Mouse (Mus musculus) kidney, postnatal 0 days (tissue): ENCODE results near the gene Jchain. TPM values are rescaled to one million over a fixed set of nuclear protein-coding genes. Genes with fewer than 3 reads are reported as not detected.

Experiments used
- ATAC-seq: fragments of 200-750 bp; cut with Nextera tagmentation; replicated peaks from 2 replicates; pipeline ENCODE4 v1.8.0; 2017; ENCODE audit warnings: low read depth, moderate number of reproducible peaks, moderate TSS enrichment, moderate library complexity; ENCODE audit not compliant: low FRiP score
- DNase-seq: peaks from one replicate; pipeline ENCODE4 v3.0.0-alpha.2; 2016; ENCODE audit warnings: low spot score
- H3K27ac ChIP-seq: fragments of 300-500 bp; sonication (generic); 2 replicates; pipeline ENCODE4 v1.5.1; 2014; ENCODE audit warnings: mild to moderate bottlenecking
- H3K27me3 ChIP-seq: fragments of 300-500 bp; sonication (generic); 2 replicates; pipeline ENCODE4 v1.6.1; 2014; ENCODE audit warnings: low read length, mixed read lengths; ENCODE audit not compliant: insufficient read depth
- H3K36me3 ChIP-seq: fragments of 300-500 bp; sonication (generic); 2 replicates; pipeline ENCODE4 v1.6.1; 2014; ENCODE audit warnings: low read length, mixed read lengths; ENCODE audit not compliant: insufficient read depth
- H3K4me1 ChIP-seq: fragments of 300-500 bp; sonication (generic); replicated peaks from 2 replicates; pipeline ENCODE4 v1.6.1; 2014; ENCODE audit warnings: antibody characterized with exemption, low read length, mixed read lengths; ENCODE audit not compliant: insufficient read depth
- H3K4me2 ChIP-seq: fragments of 300-500 bp; sonication (generic); 2 replicates; pipeline ENCODE4 v1.6.1; 2014; ENCODE audit warnings: mild to moderate bottlenecking, low read length, moderate library complexity, mixed read lengths
- H3K4me3 ChIP-seq: fragments of 300-500 bp; sonication (generic); replicated peaks from 2 replicates; pipeline ENCODE4 v1.5.1; 2014; ENCODE audit warnings: low read depth, low read length
- H3K9ac ChIP-seq: fragments of 300-500 bp; sonication (generic); 2 replicates; pipeline ENCODE4 v1.6.1; 2014; ENCODE audit warnings: low read depth, low read length
- H3K9me3 ChIP-seq: fragments of 300-500 bp; sonication (generic); replicated peaks from 2 replicates; pipeline ENCODE4 v1.6.1; 2016; ENCODE audit warnings: low read length, inconsistent platforms, mixed read lengths
- CTCF ChIP-seq: IDR thresholded peaks from 2 replicates; pipeline ENCODE4 v1.5.1; 2016; ENCODE audit warnings: antibody characterized with exemption, low read depth, mild to moderate bottlenecking, moderate library complexity
- WGBS: fragments of 180-500 bp; shearing (Covaris S2); extraction: QIAGEN DNeasy Blood & Tissue Kit; methylation state at CpG from one replicate; pipeline ENCODE4 v1.1.7; 2014; 5-methylcytosine and 5-hydroxymethylcytosine counted together
- polyA plus RNA-seq: library from polyadenylated mRNA; unstranded; fragments of >200 nt; fragmentation: Nextera tagmentation; extraction: Ambion mirVana; gene quantifications from 2 replicates; pipeline ENCODE4 v1.2.1, GENCODE M21; 2015

Jchain gene
- polyA plus RNA-seq, 1 experiment from 2014 or later: 0.13 TPM

DNA sequence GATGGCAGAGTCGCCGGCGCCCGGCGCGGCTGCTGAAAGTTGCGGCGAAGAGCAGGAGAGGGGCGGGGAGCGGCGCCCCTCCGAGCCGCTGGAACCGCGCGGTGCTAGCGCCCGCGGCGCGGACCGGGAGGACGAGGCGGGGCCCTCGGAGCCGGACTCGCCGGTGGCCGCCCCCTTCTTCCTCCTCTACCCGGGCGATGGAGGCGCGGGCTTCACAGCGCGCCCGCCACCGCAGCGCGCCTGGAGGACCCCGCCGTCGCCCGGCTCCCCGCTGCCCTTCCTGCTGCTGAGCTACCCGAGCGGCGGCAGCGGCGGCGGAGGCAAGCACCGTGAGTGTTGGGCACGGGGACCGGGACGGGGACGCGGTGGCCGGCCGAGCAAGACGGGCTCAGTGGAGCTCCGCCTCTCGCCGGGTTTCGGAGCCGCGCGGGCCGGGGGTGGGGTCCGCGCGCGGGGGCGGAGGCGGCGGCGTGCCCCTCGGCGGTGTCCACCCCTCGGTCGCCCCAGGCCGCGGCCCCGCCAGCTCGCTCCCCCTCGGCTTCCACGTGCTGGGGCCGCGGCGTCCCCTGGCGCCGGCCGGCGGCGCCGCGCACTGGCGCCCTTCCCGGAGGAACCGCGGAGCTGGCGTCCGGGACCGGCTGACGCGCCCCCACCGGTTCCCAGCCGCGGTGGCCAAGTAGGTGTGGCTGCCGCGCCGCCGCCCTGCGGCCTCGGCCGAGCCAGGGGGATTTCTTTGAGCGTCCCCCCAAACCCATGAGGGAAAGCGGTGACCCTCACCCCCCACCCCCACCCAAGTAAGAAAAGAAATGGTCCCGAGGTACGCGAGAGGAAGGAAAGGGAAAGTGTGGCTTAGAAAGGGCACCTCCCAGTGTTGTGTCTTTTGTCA, 37.7 kb upstream of the Jchain start:
- Histone ChIP-seq H3K4me2 (peak overlapping the region; percentile 86), H3K36me3 (no peaks in the 10 kb centered on the region), H3K27me3 (no peaks in the 10 kb centered on the region), H3K9ac (peak overlapping the region; percentile 89), H3K4me1 (peaks cover 3% of the 10 kb centered on the region; the same call in 1 of the 2 replicates), H3K27ac (peak overlapping the region; percentile 93), H3K9me3 (no peaks in the 10 kb centered on the region), H3K4me3 (peak overlapping the region; percentile 88)
- ATAC-seq (peak; percentile 65), DNase-seq (peak; percentile 57)
- under 1% methylated on average over 86 of the region's 119 CpGs for WGBS
- 0 out of 2 replicates have a peak, but pooled peaks have one; percentile 3 for TF ChIP-seq CTCF

DNA sequence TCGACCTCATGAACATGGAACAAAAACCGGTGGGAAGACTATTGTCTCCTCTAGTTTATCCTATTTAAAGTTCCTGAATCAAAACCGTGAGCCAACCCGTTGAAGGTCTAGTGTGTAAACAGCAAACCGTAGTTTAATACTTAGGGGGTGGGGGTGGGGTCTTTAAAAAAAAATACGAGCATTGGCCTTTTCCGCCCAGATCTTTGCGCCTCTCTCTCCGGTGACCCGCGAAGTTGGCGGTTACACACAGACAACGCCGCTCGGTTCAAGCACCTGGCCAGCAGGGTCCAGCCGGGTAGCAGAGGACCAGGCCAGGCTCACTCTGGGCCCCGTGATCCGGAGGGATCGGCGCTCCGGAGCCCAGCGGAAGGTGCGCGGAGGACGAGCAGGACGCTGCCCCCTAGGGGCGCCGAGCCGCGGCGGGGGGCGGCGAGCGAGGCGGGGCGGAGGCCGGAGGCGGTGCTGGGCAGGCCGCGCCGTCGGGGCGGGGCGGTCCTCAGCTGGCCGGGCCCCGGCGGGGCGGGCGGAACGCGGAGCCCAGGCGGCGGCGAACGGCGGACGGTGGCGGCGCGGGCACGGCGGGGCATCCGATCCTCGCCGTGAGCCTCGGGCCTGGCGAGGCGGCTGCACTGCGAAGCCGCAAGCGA, 36.9 kb upstream of the Jchain start, which contains the start of gene Rufy3:
TSS of gene Rufy3 (plus strand) at position 540 of the 647 bp plus-strand sequence.
- DNase-seq: peak; percentile 88
- 1% methylated on average over 35 of the region's 71 CpGs for WGBS
- Histone ChIP-seq H3K27me3 (no peaks in the 10 kb centered on the region), H3K4me1 (peaks cover 3% of the 10 kb centered on the region; the same call in 1 of the 2 replicates), H3K4me3 (peak within 1 kb of the TSS; percentile 88), H3K4me2 (peak within 1 kb of the TSS; percentile 86), H3K27ac (peak within 1 kb of the TSS; percentile 93), H3K36me3 (no peaks in the 10 kb centered on the region), H3K9ac (peak within 1 kb of the TSS; percentile 89), H3K9me3 (no peaks in the 10 kb centered on the region)
- ATAC-seq: peak; percentile 91
- TF ChIP-seq CTCF: peak; percentile 62

DNA sequence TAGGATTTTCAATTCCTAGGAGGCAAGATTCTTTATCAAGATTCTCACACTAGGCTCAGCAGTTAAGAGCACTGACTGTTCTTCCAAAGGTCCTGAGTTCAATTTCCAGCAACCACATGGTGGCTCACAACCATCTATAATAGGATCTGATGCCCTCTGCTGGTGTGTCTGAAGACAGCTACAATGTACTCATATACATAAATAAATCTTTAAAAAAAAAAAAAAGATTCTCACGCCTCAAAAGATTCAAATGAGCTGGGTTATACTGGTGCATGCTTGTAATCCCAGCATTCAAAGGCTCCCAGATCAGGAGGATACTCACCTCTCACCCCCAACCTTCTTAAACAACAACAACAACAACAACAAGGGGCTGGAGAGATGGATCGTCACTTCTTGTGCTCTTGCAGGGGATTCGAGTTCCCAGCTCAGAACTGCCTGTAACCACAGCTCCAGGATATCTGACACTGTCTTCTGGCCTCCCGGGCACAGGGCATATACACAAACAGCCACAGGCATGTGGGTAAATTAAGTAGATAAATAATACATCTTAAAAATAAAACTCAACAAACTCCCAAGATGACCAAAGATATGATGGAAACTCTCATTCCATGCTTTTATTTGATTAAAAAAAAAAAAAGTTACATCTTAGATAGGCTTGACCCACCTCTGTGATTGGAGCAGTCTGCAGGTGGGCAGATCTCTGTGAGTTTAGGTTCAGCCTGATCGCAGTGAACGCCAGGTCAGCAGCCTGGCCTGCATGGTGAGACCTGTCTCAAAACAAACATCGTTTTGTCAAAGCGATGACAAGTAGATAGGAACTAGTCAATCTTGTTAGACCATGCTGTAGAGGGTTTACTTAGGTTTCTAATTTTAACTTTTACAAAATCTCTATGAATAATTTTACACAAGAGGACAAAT, 35.4 kb upstream of the Jchain start:
- H3K9ac ChIP-seq: no peak overlapping the region
- no peaks in the 10 kb centered on the region for H3K36me3 ChIP-seq
- no peak overlapping the region for H3K27ac ChIP-seq
- ATAC-seq (no peak), DNase-seq (no peak)
- peaks cover 3% of the 10 kb centered on the region; the same call in 1 of the 2 replicates for H3K4me1 ChIP-seq
- no peak overlapping the region for H3K4me2 ChIP-seq
- no peak overlapping the region for H3K4me3 ChIP-seq
- 69% methylated on average over 8 of the region's 8 CpGs for WGBS
- no peak for TF ChIP-seq CTCF
- no peaks in the 10 kb centered on the region for H3K27me3 ChIP-seq
- no peaks in the 10 kb centered on the region for H3K9me3 ChIP-seq

DNA sequence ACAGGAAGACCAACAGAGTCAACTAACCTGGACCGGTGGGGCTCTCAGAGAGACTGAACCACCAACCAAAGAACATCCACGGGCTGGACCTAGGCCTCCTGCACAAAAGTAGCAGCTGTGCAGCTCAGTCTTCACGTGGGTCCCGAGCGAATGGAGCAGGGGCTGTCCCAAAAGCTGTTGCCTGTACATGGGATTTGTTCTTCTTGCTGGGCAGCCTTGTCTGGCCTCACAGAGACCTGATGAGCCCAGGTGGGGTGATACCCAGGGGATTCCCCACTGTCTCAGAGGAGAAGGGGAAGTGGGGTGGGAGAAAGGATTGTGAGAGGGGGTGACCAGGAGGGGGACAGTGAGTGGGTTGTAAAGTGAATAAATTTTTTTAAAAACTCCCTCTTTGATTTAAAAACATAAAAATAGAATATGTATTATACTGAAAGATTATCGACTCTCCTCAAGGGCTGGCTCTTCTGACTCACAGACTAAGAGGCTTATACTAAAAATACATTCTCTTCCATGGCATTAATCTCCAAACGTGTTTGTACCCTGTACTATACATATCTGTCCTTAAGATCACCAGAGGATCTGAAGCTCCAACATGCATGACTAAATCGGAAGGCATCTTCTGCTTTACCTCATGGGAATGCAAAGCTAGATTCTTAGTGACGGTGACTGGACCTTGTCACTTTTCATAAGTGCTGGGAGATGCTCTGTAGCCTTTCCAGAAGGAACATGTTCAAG, 33.6 kb upstream of the Jchain start:
- Histone ChIP-seq H3K27me3 (no peaks in the 10 kb centered on the region), H3K9ac (no peak overlapping the region), H3K4me1 (peaks cover 1% of the 10 kb centered on the region; the same call in 1 of the 2 replicates), H3K4me2 (no peak overlapping the region), H3K36me3 (no peaks in the 10 kb centered on the region), H3K4me3 (no peak overlapping the region), H3K27ac (no peak overlapping the region), H3K9me3 (no peaks in the 10 kb centered on the region)
- ATAC-seq: no peak
- no peak for DNase-seq
- WGBS: 85% methylated on average over 9 of the region's 9 CpGs
- no peak for TF ChIP-seq CTCF

DNA sequence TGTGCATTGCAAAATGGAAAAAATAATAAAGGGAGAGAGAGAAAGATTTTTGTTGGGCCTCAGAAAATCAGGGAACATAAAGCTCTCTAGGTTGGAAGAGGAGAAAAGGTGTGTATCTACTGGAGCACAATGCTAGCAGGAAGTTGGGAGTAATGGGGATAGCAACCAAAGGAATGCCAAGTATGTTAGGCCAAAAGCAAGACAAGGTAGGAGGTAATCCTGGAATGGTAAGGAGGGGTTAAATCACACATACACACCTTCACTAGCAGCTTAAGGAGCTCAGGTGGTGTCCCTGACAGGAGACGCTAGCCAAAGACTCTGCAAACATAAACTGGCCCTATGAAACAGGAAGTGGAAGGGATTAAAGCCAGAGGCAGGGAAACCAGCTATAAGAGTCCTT, 31.3 kb upstream of the Jchain start:
- Histone ChIP-seq H3K27ac (no peak overlapping the region), H3K4me2 (no peak overlapping the region), H3K9me3 (no peaks in the 10 kb centered on the region), H3K36me3 (no peaks in the 10 kb centered on the region), H3K4me3 (no peak overlapping the region), H3K27me3 (no peaks in the 10 kb centered on the region), H3K4me1 (peaks cover 9% of the 10 kb centered on the region), H3K9ac (no peak overlapping the region)
- DNase-seq: no peak
- 25% methylated on average over 1 of the region's 1 CpGs for WGBS
- TF ChIP-seq CTCF: no peak
- no peak for ATAC-seq
